Mouse (Mus musculus) liver, embryonic 15.5 days (tissue): ENCODE measurements around the gene Tnfsfm13. TPM values are rescaled to one million over a fixed set of nuclear protein-coding genes. Genes with fewer than 3 reads are reported as not detected.

Experiments
- ATAC-seq: fragments of 200-750 bp; cut with Nextera tagmentation; 2 replicates; pipeline ENCODE4 v1.8.0; 2017; ENCODE audit warnings: moderate number of reproducible peaks, mild to moderate bottlenecking, moderate library complexity; ENCODE audit not compliant: insufficient read depth
- H3K27ac ChIP-seq: fragments of 300-500 bp; sonication (generic); replicated peaks from 2 replicates; pipeline ENCODE4 v1.5.1; 2015; ENCODE audit warnings: mild to moderate bottlenecking, inconsistent platforms
- H3K27me3 ChIP-seq: fragments of 300-500 bp; sonication (generic); 2 replicates; pipeline ENCODE4 v1.6.1; 2015; ENCODE audit warnings: mild to moderate bottlenecking, inconsistent platforms
- H3K36me3 ChIP-seq: fragments of 300-500 bp; sonication (generic); replicated peaks from 2 replicates; pipeline ENCODE4 v1.6.1; 2015; ENCODE audit warnings: moderate library complexity, mild to moderate bottlenecking, inconsistent platforms
- H3K4me1 ChIP-seq: fragments of 300-500 bp; sonication (generic); replicated peaks from 2 replicates; pipeline ENCODE4 v1.6.1; 2015; ENCODE audit warnings: inconsistent platforms
- H3K4me2 ChIP-seq: fragments of 300-500 bp; sonication (generic); 2 replicates; pipeline ENCODE4 v1.6.1; 2015; ENCODE audit warnings: moderate library complexity, mild to moderate bottlenecking, inconsistent platforms
- H3K4me3 ChIP-seq: fragments of 300-500 bp; sonication (generic); replicated peaks from 2 replicates; pipeline ENCODE4 v1.5.1; 2015; ENCODE audit warnings: mild to moderate bottlenecking, inconsistent platforms
- H3K9ac ChIP-seq: fragments of 300-500 bp; sonication (generic); 2 replicates; pipeline ENCODE4 v1.6.1; 2015; ENCODE audit warnings: moderate library complexity, mild to moderate bottlenecking, inconsistent platforms
- H3K9me3 ChIP-seq: fragments of 300-500 bp; sonication (generic); replicated peaks from 2 replicates; pipeline ENCODE4 v1.6.1; 2016; ENCODE audit warnings: inconsistent platforms
- WGBS: fragments of 180-500 bp; shearing (Covaris S2); methylation state at CpG from one replicate; pipeline ENCODE4 v1.1.7; 2015; ENCODE audit warnings: mixed read lengths; ENCODE audit not compliant: insufficient replicate concordance; 5-methylcytosine and 5-hydroxymethylcytosine counted together
- microRNA counts: library from miRNA; unstranded; fragments of <30 nt; microRNA quantifications from one replicate; lab custom pipeline; 2016
- microRNA-seq: library from miRNA; unstranded; fragments of <30 nt; microRNA quantifications from one replicate; pipeline ENCODE4, GENCODE M21; 2016
- polyA plus RNA-seq: library from polyadenylated mRNA; unstranded; fragments of >200 nt; fragmentation: Nextera tagmentation; extraction: Ambion mirVana; gene quantifications from 2 replicates; pipeline ENCODE4 v1.2.1, GENCODE M21; 2015

The Tnfsfm13 gene
- polyA plus RNA-seq, 1 experiment from 2014 or later = 0.89 TPM

DNA sequence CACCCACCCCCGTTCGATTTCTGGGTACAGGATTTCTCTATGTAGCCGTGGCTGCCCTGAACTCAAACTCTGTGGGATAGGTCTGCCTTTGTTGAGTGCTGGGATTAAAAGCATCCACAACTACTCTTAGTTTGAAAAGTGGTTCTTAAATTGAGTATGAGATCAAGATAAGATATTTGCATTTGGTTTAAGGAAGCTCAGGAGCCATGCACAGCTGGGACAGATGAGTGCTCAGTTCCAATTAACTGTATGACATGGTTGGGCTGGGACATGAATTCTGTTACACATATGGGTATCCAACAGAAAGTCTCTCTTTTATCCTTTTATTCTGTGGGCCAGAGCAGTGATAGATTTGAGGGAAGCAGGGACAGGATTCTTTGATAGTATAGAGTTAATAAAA is 60.4 kb downstream of the Tnfsfm13 start:
- ATAC-seq = no peak
- Histone ChIP-seq H3K4me2 (peak overlapping the region; percentile 76; the same call in 1 of the 2 replicates), H3K4me1 (peaks cover 39% of the 10 kb centered on the region), H3K27ac (no peak overlapping the region), H3K27me3 (no peaks in the 10 kb centered on the region), H3K9ac (no peak overlapping the region), H3K9me3 (no peaks in the 10 kb centered on the region), H3K4me3 (0 out of 2 replicates have a peak overlapping the region, but pooled peaks have one; percentile 1), H3K36me3 (peaks cover 35% of the 10 kb centered on the region)
- WGBS = 79% methylated on average over 3 of the region's 3 CpGs

DNA sequence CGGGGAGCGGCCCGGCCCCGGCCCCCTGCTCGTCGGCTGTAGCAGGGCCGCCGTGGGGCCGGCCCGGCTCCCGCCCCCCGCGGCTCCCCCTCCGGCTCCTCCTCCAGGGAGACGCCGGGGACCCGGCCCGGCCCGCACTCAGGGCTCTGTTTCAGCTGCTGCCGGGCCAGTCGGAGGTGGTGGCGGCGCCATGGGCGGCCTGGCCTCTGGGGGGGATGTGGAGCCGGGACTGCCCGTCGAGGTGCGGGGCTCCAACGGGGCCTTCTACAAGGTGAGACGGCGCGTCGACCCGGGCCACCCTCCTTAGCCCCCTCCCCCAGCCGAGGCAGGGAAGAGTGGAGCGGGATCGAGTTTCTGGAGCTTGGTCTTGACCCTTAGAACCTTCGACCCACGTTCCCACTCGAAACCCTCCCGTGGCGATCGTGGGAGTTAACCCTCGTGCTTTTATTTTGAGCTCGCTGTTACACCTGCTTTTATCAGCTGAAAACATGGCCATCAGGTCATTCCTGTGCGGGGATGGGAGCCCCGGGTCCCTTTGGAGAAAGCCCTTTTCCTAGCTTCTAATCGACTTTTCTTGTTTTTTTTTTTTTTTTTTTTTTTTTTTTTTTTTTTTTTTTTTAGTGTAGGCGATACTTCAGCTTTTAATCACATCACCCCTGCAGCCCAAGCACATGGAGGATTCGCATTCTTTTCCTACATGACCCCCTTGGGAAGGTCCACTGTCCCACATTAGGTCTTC is 62.6 kb downstream of the Tnfsfm13 start:
- Histone ChIP-seq H3K27me3 (no peaks in the 10 kb centered on the region), H3K4me2 (peak overlapping the region; percentile 76), H3K4me1 (peaks cover 43% of the 10 kb centered on the region), H3K9me3 (no peaks in the 10 kb centered on the region), H3K9ac (peak overlapping the region; percentile 99), H3K36me3 (peaks cover 18% of the 10 kb centered on the region), H3K4me3 (peak overlapping the region; percentile 94), H3K27ac (peak overlapping the region; percentile 93)
- peak; percentile 59 for ATAC-seq
- under 1% methylated on average over 37 of the region's 50 CpGs for WGBS

MicroRNAs within 50 kb of the gene (microRNA counts, 519-probe panel; counts per million panel counts)
- microRNA mmu-miR-1934 (lab: Ali Mortazavi, UCI) = not detected
- microRNA mmu-miR-467f (lab: Ali Mortazavi, UCI) = 2,951 counts per million, percentile 59 among the panel's probes with 10 or more counts

Small RNAs within 50 kb of the gene (microRNA-seq; reads per million reads assigned to microRNA genes)
- gene Mir1934 (8.6 reads per million, percentile 24 among the genes with 10 or more reads in this experiment), gene Mir467f (not detected)

Other genes with a start within 250 kb of the Tnfsfm13 start
- gene Dnah2, start 147.0 kb downstream of the Tnfsfm13 start, polyA plus RNA-seq = 0.07 and 0.20 TPM in 2 replicates
- gene Efnb3, start 135.9 kb downstream of the Tnfsfm13 start, polyA plus RNA-seq = 0.50 and 0.58 TPM in 2 replicates
- gene Wrap53, start 115.8 kb downstream of the Tnfsfm13 start, polyA plus RNA-seq = 15.9 and 16.9 TPM in 2 replicates
- gene Trp53, start 115.7 kb downstream of the Tnfsfm13 start, polyA plus RNA-seq = 62.4 and 63.8 TPM in 2 replicates
- 14.1 and 14.7 TPM in 2 replicates for gene Atp1b2, start 90.2 kb downstream of the Tnfsfm13 start, polyA plus RNA-seq
- 26.6 and 27.2 TPM in 2 replicates for gene Shbg, start 78.2 kb downstream of the Tnfsfm13 start, polyA plus RNA-seq
- 10.2 and 11.1 TPM in 2 replicates for gene Sat2, start 74.1 kb downstream of the Tnfsfm13 start, polyA plus RNA-seq
- 7.3 and 9.7 TPM in 2 replicates for gene Fxr2, start 63.1 kb downstream of the Tnfsfm13 start, polyA plus RNA-seq
- gene Sox15, start 40.8 kb downstream of the Tnfsfm13 start, polyA plus RNA-seq = not detected in 2 replicates
- 34.1 and 35.2 TPM in 2 replicates for gene Mpdu1, start 33.5 kb downstream of the Tnfsfm13 start, polyA plus RNA-seq
- gene Cd68, start 29.9 kb downstream of the Tnfsfm13 start, polyA plus RNA-seq = 28.2 and 31.4 TPM in 2 replicates
- gene Eif4a1, start 23.7 kb downstream of the Tnfsfm13 start, polyA plus RNA-seq = 228 and 232 TPM in 2 replicates
- 23.9 and 27.2 TPM in 2 replicates for gene Senp3, start 14.0 kb downstream of the Tnfsfm13 start, polyA plus RNA-seq
- 0.15 and 0.64 TPM in 2 replicates for gene Tnfsf13, start 10.3 kb downstream of the Tnfsfm13 start, polyA plus RNA-seq
- 2.1 and 2.6 TPM in 2 replicates for gene Tnfsf12, start 249 bp downstream of the Tnfsfm13 start, polyA plus RNA-seq
- gene Polr2a, start 62.5 kb upstream of the Tnfsfm13 start, polyA plus RNA-seq = 10.2 and 10.4 TPM in 2 replicates
- gene Slc35g3, start 65.9 kb upstream of the Tnfsfm13 start, polyA plus RNA-seq = not detected in 2 replicates
- gene Zbtb4, start 69.8 kb upstream of the Tnfsfm13 start, polyA plus RNA-seq = 0.43 and 0.92 TPM in 2 replicates
- 0.84 and 1.3 TPM in 2 replicates for gene Chrnb1, start 99.8 kb upstream of the Tnfsfm13 start, polyA plus RNA-seq
- gene Fgf11, start 105.8 kb upstream of the Tnfsfm13 start, polyA plus RNA-seq = 0.16 and 0.18 TPM in 2 replicates
- 0.69 and 0.94 TPM in 2 replicates for gene Tmem102, start 109.5 kb upstream of the Tnfsfm13 start, polyA plus RNA-seq
- not detected in 2 replicates for gene Gm39566, start 119.2 kb upstream of the Tnfsfm13 start, polyA plus RNA-seq
- not detected in 2 replicates for gene Spem2, start 122.4 kb upstream of the Tnfsfm13 start, polyA plus RNA-seq
- not detected in 2 replicates for gene Spem1, start 126.1 kb upstream of the Tnfsfm13 start, polyA plus RNA-seq
- gene Nlgn2, start 141.7 kb upstream of the Tnfsfm13 start, polyA plus RNA-seq = 0.54 and 0.64 TPM in 2 replicates
- gene Tmem256, start 142.4 kb upstream of the Tnfsfm13 start, polyA plus RNA-seq = 336 and 387 TPM in 2 replicates
- gene Plscr3, start 150.3 kb upstream of the Tnfsfm13 start, polyA plus RNA-seq = 26.1 and 28.0 TPM in 2 replicates
- 0.60 and 0.62 TPM in 2 replicates for gene Tnk1, start 162.6 kb upstream of the Tnfsfm13 start, polyA plus RNA-seq
- gene Tmem95, start 181.9 kb upstream of the Tnfsfm13 start, polyA plus RNA-seq = not detected in 2 replicates
- gene Kctd11, start 185.3 kb upstream of the Tnfsfm13 start, polyA plus RNA-seq = 1.2 and 1.4 TPM in 2 replicates
- 5.9 and 7.2 TPM in 2 replicates for gene Acap1, start 199.4 kb upstream of the Tnfsfm13 start, polyA plus RNA-seq
- gene 2810408A11Rik, start 204.9 kb upstream of the Tnfsfm13 start, polyA plus RNA-seq = 0.89 and 1.0 TPM in 2 replicates
- gene Neurl4, start 205.0 kb upstream of the Tnfsfm13 start, polyA plus RNA-seq = 2.7 and 3.1 TPM in 2 replicates
- 90.6 and 98.4 TPM in 2 replicates for gene Gps2, start 217.8 kb upstream of the Tnfsfm13 start, polyA plus RNA-seq
- 1,245 and 1,257 TPM in 2 replicates for gene Eif5a, start 225.9 kb upstream of the Tnfsfm13 start, polyA plus RNA-seq
- gene Ybx2, start 239.7 kb upstream of the Tnfsfm13 start, polyA plus RNA-seq = not detected in 2 replicates